Mouse (Mus musculus): ENCODE results near the gene Pbx2. TPM values are rescaled to one million over a fixed set of nuclear protein-coding genes. Genes with fewer than 3 reads are reported as not detected.

Gene Pbx2
- polyA plus RNA-seq, 1 experiment from 2014 or later, result 17.8 TPM

DNA sequence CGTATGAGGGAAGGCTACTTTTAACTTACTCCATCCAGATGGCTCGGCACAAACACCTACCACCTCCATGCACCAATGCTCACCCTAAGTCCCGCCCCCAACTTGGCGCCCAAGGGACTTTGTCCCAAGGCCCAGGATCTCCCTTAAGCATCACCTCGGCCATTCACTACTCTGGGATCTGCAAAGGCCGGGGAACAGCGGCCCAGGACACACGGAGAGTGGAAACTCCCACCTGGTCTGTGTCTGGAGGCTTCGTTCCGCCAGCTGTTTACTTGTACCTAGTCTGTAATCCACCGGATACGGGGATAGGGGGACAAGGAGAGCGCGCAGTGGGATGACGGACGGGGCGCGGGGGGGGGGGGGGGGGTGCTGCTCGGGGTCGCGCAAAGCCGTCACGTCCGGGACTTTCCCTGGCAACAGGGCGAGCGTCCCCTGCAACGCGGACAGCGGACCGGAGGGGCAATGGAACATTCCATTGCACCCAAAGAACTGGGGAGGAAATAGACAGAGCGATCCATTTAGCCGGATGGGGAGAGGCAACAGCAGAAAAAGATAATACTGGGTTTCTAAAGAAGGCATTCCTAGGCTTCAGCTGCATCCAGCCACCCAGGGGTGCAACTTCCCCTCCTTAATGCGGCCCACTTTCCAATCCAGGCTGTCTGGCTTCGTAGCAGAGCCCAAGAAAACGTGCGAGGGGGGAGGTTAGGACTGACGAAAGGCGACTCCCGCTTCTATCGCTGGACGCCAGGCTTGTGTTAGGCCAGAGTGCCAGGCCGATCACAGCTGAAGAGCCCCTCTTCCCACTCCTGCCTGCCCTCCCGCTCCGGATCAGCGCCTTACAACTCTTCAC is 36.3 kb downstream of the Pbx2 start:
- Histone ChIP-seq H3K4me3 (replicated peaks) (peak overlapping the region; percentile 71), H3K36me3 (replicated peaks) (peaks cover 9% of the 10 kb centered on the region), H3K4me2 (peak overlapping the region; percentile 87), H3K4me1 (peaks cover 60% of the 10 kb centered on the region), H3K27me3 (peaks cover 35% of the 10 kb centered on the region), H3K9me3 (no peaks in the 10 kb centered on the region), H3K9ac (peak overlapping the region; percentile 73), H3K27ac (peak overlapping the region; percentile 92)
- WGBS, result under 1% methylated on average over 43 of the region's 45 CpGs
- ATAC-seq (ENCODE audit: low FRiP score), result peak; percentile 67

DNA sequence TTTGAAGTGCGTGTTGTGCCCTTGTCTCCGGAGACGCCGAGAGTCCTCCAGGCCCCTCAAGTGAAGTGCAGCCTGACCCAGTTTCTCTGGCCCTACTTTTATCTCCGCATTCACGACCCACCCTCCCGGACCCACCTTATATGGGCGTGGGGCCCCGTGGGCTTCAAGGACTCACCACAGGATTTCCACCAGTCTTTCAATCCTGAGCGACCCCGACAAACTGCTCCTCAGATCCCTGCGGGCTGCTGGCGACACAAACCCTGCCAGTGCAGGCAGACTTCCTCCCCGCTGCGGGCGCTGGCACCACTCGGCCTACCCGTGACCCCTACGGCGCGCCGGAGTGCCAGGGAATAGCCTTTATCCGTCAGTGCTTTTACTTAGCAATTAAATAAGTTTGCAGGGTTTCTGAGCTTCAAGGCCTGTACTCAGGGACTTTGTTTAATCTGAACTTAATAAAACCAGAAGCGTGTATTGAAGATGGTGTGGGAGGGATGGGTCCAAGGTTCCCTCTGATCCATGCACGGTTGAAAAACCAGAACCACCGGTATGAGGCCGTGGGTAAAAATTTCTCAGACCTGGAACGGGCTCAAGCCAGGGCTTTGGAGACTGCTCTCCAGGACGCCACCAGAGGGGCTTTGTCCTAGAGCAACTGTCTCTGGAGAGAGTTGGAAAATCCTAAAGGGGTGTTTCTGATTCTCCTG is 37.0 kb downstream of the Pbx2 start, which contains the start of gene Ppt2:
Gene Ppt2 (minus strand): TSS at position 568 of the 701 bp plus-strand sequence.
- ATAC-seq (ENCODE audit: low FRiP score), result no peak
- peaks cover 64% of the 10 kb centered on the region for H3K4me1 ChIP-seq

DNA sequence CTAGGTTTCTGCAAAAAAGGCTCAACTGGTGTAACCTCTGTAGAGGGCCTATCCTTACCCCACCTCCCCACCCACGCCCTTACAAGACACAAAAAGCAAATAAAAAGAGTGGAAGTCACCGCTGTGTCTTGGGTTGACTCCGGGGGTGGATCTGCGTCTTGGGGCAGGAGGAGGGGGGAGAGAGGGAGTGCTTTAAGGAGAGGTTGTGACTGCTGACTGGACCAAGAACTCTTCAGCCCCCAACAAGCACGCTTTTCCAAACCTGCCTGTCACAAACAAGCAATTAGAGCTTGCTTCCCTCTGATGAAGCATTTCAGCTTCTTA is 37.5 kb downstream of the Pbx2 start:
- H3K9ac ChIP-seq, result peak overlapping the region; percentile 73
- no peaks in the 10 kb centered on the region; the same call in 1 of the 2 replicates for H3K36me3 ChIP-seq (replicated peaks)
- peak overlapping the region; percentile 92 for H3K27ac ChIP-seq
- H3K4me2 ChIP-seq, result peak overlapping the region; percentile 87
- H3K4me1 ChIP-seq, result peaks cover 64% of the 10 kb centered on the region
- 12% methylated on average over 5 of the region's 5 CpGs for WGBS
- H3K9me3 ChIP-seq, result no peaks in the 10 kb centered on the region
- peak overlapping the region; percentile 71 for H3K4me3 ChIP-seq (replicated peaks)
- peaks cover 48% of the 10 kb centered on the region for H3K27me3 ChIP-seq
- no peak for ATAC-seq (ENCODE audit: low FRiP score)

More for the DNA sequence above, 37.0 kb downstream of the Pbx2 start, which contains the start of gene Ppt2:
- peaks cover 43% of the 10 kb centered on the region for H3K27me3 ChIP-seq
- WGBS, result 6% methylated on average over 29 of the region's 29 CpGs
- H3K36me3 ChIP-seq (replicated peaks), result peaks cover under 1% of the 10 kb centered on the region; the same call in 1 of the 2 replicates
- H3K9me3 ChIP-seq, result no peaks in the 10 kb centered on the region
- peak within 1 kb of the TSS; percentile 92 for H3K27ac ChIP-seq
- H3K4me2 ChIP-seq, result peak within 1 kb of the TSS; percentile 87
- H3K9ac ChIP-seq, result peak within 1 kb of the TSS; percentile 73
- H3K4me3 ChIP-seq (replicated peaks), result peak within 1 kb of the TSS; percentile 71

DNA sequence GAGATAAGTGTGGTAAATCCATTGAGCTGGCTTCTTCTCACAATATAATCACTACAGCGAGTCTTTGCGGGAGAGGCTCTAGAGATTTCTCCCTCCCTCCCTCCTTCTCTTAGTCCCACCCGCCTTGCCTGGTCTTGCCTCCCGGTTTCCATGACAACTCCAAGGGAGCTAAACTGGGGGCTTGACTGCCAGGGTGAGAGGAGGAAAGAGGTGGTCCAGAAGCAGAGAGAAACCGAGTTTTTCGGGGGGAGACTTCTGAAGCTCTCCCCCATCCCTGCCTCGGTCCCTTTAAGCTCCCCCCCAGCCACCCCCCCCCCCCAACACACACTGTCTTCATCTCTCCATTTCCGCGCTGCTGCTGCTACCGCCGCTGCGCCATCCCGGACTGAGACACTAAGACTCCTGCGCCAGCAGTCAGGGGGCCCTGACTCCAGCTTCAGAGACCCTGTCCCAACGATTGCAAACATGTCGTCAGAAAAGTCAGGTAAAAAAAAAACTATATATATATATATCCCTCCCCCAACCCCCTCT is 38.2 kb downstream of the Pbx2 start, which contains the start of gene Prrt1:
Gene Prrt1 (plus strand): TSS at position 313 of the 531 bp plus-strand sequence.
- Histone ChIP-seq H3K4me1 (peaks cover 64% of the 10 kb centered on the region), H3K27me3 (peaks cover 53% of the 10 kb centered on the region), H3K36me3 (replicated peaks) (no peaks in the 10 kb centered on the region), H3K4me3 (replicated peaks) (peak within 1 kb of the TSS; percentile 71), H3K9ac (peak within 1 kb of the TSS; percentile 73), H3K9me3 (no peaks in the 10 kb centered on the region), H3K4me2 (peak within 1 kb of the TSS; percentile 87), H3K27ac (peak within 1 kb of the TSS; percentile 92)
- peak; percentile 48 for ATAC-seq (ENCODE audit: low FRiP score)
- WGBS, result 0% methylated on average over 14 of the region's 16 CpGs

DNA sequence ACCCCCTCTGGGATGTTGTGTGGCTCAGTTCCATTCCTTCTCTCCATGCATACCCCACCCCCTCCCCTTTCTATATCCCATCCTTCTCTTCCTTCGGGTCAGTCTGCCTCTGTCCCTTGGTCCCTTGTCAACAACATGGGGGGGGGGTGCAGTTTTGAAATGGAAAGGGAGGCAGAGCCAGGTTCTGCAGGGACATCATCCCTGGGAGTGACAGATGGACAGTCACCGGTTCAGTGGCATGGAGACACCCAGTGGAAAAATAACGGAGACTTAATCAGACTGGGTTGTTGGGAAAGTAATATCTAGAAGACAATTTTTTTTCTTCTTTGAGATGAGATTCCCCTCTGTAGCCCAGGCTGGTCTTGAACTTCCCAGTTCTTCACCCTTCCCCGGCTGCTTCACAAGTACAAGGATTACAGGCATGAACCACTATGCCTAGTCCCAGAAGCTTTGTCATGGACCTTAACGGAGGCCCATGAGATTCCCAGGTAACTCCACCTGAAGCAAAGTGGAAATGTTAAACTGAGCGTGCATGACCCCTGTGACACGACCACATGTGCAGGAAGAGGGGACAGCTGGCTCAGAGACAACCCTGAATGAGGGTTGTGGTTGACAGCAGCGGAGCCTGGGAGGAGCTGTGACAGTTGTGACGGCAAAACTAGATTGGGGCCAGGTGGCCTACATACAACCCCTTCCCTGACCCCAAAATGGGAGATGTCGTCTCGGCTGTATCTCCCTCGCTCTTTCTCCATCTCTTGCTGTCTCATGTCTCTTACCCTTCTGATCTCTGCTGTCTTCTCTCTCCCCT is 38.9 kb downstream of the Pbx2 start:
- ATAC-seq (ENCODE audit: low FRiP score), result no peak
- peak overlapping the region; percentile 73 for H3K9ac ChIP-seq
- no peaks in the 10 kb centered on the region for H3K36me3 ChIP-seq (replicated peaks)
- 17% methylated on average over 12 of the region's 12 CpGs for WGBS
- H3K4me1 ChIP-seq, result peaks cover 64% of the 10 kb centered on the region
- H3K27ac ChIP-seq, result no peak overlapping the region
- peak overlapping the region; percentile 38 for H3K4me3 ChIP-seq (replicated peaks)
- peaks cover 53% of the 10 kb centered on the region for H3K27me3 ChIP-seq
- H3K4me2 ChIP-seq, result peak overlapping the region; percentile 87
- no peaks in the 10 kb centered on the region for H3K9me3 ChIP-seq

DNA sequence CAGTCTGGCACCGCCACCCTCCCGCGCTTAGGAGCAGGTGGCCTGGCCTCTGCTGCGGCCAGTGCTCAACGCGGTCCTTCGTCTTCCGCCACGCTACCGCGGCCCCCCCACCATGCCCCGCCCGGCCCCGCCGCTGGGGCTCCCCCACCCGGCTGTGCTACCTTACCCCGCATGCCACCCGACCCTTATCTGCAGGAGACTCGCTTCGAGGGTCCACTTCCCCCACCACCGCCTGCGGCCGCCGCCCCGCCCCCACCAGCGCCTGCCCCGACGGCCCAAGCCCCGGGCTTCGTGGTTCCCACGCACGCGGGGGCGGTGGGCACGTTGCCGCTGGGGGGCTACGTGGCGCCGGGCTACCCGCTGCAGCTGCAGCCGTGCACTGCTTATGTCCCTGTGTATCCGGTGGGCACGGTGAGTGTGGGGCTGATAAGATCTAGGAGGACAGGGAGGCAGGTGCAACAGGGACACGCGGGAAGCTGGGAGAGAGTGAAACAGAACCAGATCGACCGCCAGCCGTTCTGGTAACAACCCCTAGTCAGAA is 39.8 kb downstream of the Pbx2 start:
- H3K9me3 ChIP-seq, result no peaks in the 10 kb centered on the region
- H3K9ac ChIP-seq, result peak overlapping the region; percentile 51
- WGBS, result 4% methylated on average over 45 of the region's 48 CpGs
- H3K27ac ChIP-seq, result no peak overlapping the region
- H3K4me3 ChIP-seq (replicated peaks), result peak overlapping the region; percentile 38
- H3K4me1 ChIP-seq, result peaks cover 62% of the 10 kb centered on the region
- no peak for ATAC-seq (ENCODE audit: low FRiP score)
- H3K27me3 ChIP-seq, result peaks cover 54% of the 10 kb centered on the region
- peak overlapping the region; percentile 87 for H3K4me2 ChIP-seq
- H3K36me3 ChIP-seq (replicated peaks), result no peaks in the 10 kb centered on the region

DNA sequence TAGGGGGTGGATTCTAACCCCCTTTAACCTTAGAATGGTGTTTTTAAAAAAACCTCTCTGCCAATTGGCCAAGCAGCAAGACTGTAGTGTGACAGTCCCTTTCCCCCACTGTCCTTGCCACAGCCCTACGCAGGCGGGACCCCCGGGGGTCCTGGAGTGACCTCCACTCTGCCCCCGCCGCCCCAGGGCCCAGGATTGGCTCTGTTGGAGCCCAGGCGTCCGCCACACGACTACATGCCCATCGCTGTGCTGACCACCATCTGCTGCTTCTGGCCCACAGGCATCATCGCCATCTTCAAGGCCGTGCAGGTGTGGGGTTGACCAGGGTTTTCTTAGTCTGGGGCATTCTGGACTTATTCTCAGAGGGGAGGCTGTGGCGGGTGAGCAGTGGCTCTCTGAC is 40.6 kb downstream of the Pbx2 start:
- Histone ChIP-seq H3K4me2 (peak overlapping the region; percentile 87), H3K9ac (peak overlapping the region; percentile 36), H3K36me3 (replicated peaks) (no peaks in the 10 kb centered on the region), H3K27ac (no peak overlapping the region), H3K4me1 (peaks cover 54% of the 10 kb centered on the region), H3K27me3 (peaks cover 56% of the 10 kb centered on the region), H3K4me3 (replicated peaks) (peak overlapping the region; percentile 36), H3K9me3 (no peaks in the 10 kb centered on the region)
- 5% methylated on average over 12 of the region's 12 CpGs for WGBS
- ATAC-seq (ENCODE audit: low FRiP score), result no peak

DNA sequence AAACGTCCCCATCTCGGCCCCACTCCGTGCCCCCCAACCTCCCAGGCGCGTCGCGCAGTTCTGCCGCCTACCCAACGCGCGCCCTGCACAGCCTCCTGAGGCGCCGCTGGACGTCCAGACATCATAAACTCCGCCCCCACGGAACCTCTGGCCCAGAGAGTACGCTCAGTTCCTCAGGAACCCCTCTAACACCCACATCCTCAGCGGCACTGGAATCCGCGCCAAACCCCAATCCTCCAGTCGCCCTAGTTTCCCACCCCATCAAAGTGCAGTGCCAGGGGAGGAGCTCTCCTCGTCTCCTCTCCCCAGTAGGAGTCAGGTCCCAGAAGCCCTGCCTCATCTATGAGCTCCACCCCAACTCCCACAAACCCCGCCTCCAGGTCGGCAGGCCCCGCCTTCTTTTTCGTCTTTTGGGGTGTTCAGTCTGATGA is 41.2 kb downstream of the Pbx2 start:
- Histone ChIP-seq H3K36me3 (replicated peaks) (no peaks in the 10 kb centered on the region), H3K4me1 (peaks cover 52% of the 10 kb centered on the region), H3K27ac (no peak overlapping the region), H3K4me3 (replicated peaks) (peak overlapping the region; percentile 36), H3K27me3 (peaks cover 56% of the 10 kb centered on the region), H3K4me2 (peak overlapping the region; percentile 87), H3K9ac (peak overlapping the region; percentile 36), H3K9me3 (no peaks in the 10 kb centered on the region)
- no peak for ATAC-seq (ENCODE audit: low FRiP score)
- WGBS, result under 1% methylated on average over 26 of the region's 26 CpGs

DNA sequence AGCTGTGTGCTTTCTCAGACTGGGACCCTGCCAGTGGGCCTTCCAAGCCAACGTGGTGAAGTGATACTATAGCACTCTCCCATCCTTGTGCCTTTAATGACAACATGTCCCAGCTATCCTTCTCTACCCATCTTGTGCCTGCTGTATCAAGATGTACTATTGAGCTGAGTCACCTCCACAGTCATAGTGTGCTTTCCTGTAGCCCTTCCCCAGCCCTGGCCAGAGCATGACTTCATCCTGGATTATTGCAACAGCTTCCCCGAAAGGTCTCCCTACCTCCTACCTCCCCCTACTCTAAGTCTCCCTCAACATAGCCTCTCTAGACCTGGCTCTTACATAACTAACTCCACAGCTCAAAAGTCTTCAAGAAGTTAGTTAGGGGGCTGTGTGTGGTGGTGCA is 44.6 kb downstream of the Pbx2 start:
- Histone ChIP-seq H3K9ac (no peak overlapping the region), H3K4me1 (peaks cover 24% of the 10 kb centered on the region), H3K27ac (no peak overlapping the region), H3K4me2 (no peak overlapping the region), H3K9me3 (no peaks in the 10 kb centered on the region), H3K27me3 (peaks cover 37% of the 10 kb centered on the region), H3K4me3 (replicated peaks) (no peak overlapping the region), H3K36me3 (replicated peaks) (no peaks in the 10 kb centered on the region)
- ATAC-seq (ENCODE audit: low FRiP score), result no peak
- WGBS, result 75% methylated on average over 2 of the region's 2 CpGs

DNA sequence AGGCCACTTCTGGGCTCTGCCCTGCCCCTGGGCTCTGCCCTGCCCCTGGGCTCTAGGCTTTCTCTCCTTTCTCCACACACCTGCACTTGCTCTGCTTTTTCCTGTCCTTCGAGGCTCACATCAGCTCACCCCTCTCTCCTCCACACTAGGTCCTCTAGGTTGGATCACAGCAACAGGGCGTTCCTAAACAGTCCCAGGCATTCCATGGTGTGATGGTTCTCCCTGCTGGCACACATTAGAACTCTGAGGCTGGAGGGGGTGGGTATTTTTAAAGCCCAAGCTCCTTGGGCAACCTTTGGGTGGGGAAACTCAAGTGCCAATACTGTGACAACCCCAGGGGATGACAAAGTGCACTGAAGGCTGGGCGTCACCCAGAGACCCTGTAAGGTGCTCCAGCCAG is 46.4 kb downstream of the Pbx2 start:
- WGBS, result 70% methylated on average over 3 of the region's 3 CpGs
- Histone ChIP-seq H3K9ac (no peak overlapping the region), H3K27ac (no peak overlapping the region), H3K36me3 (replicated peaks) (no peaks in the 10 kb centered on the region), H3K9me3 (no peaks in the 10 kb centered on the region), H3K4me2 (no peak overlapping the region), H3K4me3 (replicated peaks) (no peak overlapping the region), H3K27me3 (peaks cover 19% of the 10 kb centered on the region), H3K4me1 (peaks cover 16% of the 10 kb centered on the region)
- ATAC-seq (ENCODE audit: low FRiP score), result no peak

DNA sequence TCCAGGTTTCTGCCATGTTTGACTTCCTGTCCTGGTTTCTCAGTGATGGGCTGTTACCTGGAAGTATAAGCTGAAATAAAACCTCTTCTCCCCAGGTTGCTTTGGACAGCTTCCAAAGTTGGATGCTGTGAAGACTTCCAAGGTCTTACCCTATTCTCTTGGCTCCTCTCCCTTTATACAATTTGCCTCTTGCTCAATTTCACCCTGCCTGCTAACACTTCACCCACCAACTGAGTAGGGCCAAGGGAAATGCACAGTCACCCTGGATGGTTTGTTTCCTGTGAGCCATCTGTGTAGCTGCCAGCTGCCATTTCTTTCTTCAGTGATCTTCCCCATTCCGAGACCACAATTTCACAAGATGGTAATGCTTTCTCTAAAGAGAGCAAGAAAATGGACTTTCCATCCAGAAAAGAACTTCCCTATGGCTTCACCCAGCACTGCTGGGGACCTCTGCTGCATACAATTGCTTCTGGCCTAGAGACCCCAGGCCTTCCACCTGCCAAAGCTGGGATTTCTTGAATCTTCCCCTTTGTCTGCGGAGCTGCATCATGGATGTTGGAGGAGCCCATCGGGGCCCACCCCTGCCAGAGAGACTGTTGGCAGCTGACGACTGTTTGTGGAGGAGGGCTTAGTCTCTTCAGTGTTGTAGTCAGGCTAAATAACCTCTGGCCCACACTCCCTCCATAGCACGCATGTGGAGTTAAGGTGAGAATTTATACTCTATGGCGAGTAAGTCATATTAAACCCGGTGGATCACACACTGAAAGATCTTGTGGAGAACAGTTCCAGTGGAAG is 48.6 kb downstream of the Pbx2 start:
- peaks cover 3% of the 10 kb centered on the region; the same call in 1 of the 2 replicates for H3K27me3 ChIP-seq
- H3K36me3 ChIP-seq (replicated peaks), result no peaks in the 10 kb centered on the region
- ATAC-seq (ENCODE audit: low FRiP score), result no peak
- WGBS, result 85% methylated on average over 7 of the region's 7 CpGs
- peaks cover 13% of the 10 kb centered on the region for H3K4me1 ChIP-seq
- no peak overlapping the region for H3K27ac ChIP-seq
- no peak overlapping the region for H3K4me2 ChIP-seq
- H3K9ac ChIP-seq, result no peak overlapping the region
- H3K4me3 ChIP-seq (replicated peaks), result no peak overlapping the region
- H3K9me3 ChIP-seq, result no peaks in the 10 kb centered on the region

Measured in forebrain, embryonic 12.5 days (tissue).